Mouse (Mus musculus): ENCODE results near the gene Smyd1. TPM values are rescaled to one million over a fixed set of nuclear protein-coding genes. Genes with fewer than 3 reads are reported as not detected.

Smyd1 gene
- polyA plus RNA-seq (2015; fragmentation: Nextera tagmentation; extraction: Ambion mirVana) = 0.32 and 0.53 TPM in 2 replicates

DNA sequence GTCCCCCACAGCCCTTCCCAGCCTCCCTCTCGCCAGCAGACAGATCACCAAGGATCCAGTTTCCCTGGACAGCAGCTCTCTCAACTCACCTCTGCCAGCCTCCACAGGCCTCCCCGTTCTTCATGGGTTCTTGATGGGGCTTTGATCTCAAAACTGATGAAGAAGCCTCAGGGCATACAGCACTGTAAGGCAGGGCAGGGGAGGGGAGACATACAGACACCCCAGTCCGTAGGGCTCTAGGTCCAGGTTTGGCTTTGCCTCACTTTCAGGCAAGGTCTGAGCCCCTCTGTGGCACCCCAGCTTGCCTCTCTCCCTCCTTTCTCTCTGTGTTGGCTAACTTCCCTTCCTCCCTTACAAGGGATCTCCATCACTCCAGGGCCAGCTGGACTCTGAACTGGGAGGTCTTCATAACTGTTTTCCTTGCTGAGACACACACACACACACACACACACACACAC, at the start of gene Smyd1:
Gene Smyd1 (minus strand): TSS at position 408 of the 458 bp plus-strand sequence.
- Histone ChIP-seq H3K9ac (no peak within 1 kb of the TSS), H3K4me3 (replicated peaks) (no peak within 1 kb of the TSS), H3K4me1 (no peaks in the 10 kb centered on the region), H3K4me2 (no peak within 1 kb of the TSS), H3K36me3 (no peaks in the 10 kb centered on the region), H3K27me3 (replicated peaks) (no peaks in the 10 kb centered on the region), H3K27ac (no peak within 1 kb of the TSS), H3K9me3 (no peaks in the 10 kb centered on the region)
- no peak for ATAC-seq (ENCODE audit: insufficient read depth, low FRiP score, low read depth)
- WGBS = 76% methylated on average over 3 of the region's 3 CpGs

DNA sequence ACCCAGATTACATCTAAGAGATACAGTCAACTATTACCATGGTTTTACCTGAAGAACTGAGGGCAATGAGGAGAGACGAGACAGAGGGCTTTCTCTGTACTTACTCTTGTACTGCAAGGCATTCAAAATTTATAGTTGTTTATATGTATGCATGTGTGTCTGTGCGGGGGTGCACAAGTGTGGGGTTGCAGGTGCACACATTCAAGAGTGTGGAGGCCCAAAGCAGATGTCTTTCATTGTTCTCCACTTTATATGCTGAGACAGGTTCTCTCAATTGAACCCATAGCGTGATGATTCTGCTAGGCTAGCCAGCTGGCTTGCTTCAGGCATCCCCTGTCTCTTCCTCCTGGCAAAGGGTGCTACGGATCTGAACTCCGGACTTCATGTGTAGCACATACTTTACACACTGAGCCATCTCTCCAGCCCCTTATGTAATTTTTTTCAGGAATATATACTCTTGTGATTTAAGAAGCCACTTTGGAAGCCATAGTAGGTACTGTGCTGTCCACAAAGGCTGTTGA, 49.1 kb upstream of the Smyd1 start:
- no peak overlapping the region for H3K4me2 ChIP-seq
- no peaks in the 10 kb centered on the region for H3K27me3 ChIP-seq (replicated peaks)
- ATAC-seq (ENCODE audit: insufficient read depth, low FRiP score, low read depth) = no peak
- 78% methylated on average over 5 of the region's 5 CpGs for WGBS
- H3K9me3 ChIP-seq = no peaks in the 10 kb centered on the region
- H3K4me1 ChIP-seq = no peaks in the 10 kb centered on the region
- no peak overlapping the region for H3K27ac ChIP-seq
- no peaks in the 10 kb centered on the region for H3K36me3 ChIP-seq
- no peak overlapping the region for H3K4me3 ChIP-seq (replicated peaks)
- no peak overlapping the region for H3K9ac ChIP-seq

DNA sequence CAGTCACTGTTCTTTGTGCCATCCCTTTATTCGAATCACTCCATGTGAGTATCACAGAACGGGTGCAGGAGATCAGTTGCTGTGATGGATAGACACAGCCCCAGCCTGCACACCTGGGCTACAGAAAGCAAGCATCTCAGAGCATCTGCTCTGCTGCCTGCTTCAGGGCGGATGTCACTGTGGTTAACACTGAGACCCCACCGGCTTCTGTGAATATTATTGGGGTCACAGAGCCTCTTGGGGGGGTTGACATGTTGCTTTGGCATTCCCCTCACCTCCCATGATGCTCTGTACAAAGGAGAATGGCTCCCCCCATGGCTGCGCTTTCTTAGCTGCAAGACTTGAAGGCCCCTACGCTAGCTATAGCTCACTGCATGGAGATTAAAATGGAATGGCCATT, 47.4 kb upstream of the Smyd1 start:
- 91% methylated on average over 6 of the region's 6 CpGs for WGBS
- Histone ChIP-seq H3K27ac (no peak overlapping the region), H3K9ac (no peak overlapping the region), H3K4me2 (no peak overlapping the region), H3K9me3 (no peaks in the 10 kb centered on the region), H3K36me3 (no peaks in the 10 kb centered on the region), H3K4me1 (no peaks in the 10 kb centered on the region), H3K4me3 (replicated peaks) (no peak overlapping the region), H3K27me3 (replicated peaks) (no peaks in the 10 kb centered on the region)
- ATAC-seq (ENCODE audit: insufficient read depth, low FRiP score, low read depth) = no peak

DNA sequence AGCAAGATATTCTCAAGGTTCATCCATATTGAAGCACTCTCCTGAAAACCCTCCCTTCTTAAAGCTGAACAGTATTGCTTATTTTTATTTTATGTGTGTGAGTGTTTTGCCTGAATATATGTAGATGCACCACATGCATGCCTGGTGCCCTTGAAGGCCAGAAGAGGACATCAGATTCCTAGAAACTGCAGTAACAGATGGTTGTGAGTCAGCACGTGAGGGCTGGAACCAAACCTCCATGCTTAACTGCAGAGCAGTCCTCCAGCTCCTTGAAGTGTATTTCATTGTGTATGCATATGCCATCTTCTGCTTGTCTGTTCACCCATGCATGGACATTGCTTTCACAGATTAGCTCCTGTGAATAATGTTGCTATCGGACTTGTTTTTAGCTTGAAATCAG, 42.0 kb upstream of the Smyd1 start:
- no peak overlapping the region for H3K4me3 ChIP-seq (replicated peaks)
- H3K9ac ChIP-seq = no peak overlapping the region
- no peak for ATAC-seq (ENCODE audit: insufficient read depth, low FRiP score, low read depth)
- no peaks in the 10 kb centered on the region for H3K4me1 ChIP-seq
- no peak overlapping the region for H3K4me2 ChIP-seq
- H3K36me3 ChIP-seq = no peaks in the 10 kb centered on the region
- no peak overlapping the region for H3K27ac ChIP-seq
- no peaks in the 10 kb centered on the region for H3K27me3 ChIP-seq (replicated peaks)
- WGBS = 77% methylated on average over 2 of the region's 2 CpGs
- H3K9me3 ChIP-seq = no peaks in the 10 kb centered on the region

DNA sequence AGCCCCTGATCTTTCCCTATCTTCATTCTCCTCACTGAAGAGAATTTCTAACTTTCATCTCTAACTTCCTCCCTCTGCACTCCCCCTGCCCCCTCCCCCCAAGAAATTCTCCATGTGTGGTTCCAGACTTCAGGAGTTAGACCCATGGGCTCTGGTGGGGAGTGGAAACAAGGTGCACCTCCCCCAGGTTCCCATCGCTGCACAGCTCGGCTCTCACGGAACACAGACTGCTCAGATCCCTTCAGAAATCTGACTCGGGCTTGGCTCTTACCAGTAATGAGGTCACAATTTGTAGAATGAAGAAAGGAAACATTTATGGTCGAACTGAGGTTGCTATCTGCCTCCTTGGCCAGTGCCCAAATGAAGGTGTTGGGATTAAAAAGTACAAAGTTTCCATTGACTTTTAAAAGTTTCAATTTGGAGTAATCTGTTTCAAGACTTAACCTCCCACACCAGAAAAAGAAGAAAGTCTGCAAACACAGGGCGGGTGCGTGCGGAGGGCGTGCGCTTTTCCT, 39.2 kb upstream of the Smyd1 start:
- Histone ChIP-seq H3K4me2 (no peak overlapping the region), H3K27me3 (replicated peaks) (no peaks in the 10 kb centered on the region), H3K36me3 (no peaks in the 10 kb centered on the region), H3K9ac (no peak overlapping the region), H3K4me3 (replicated peaks) (no peak overlapping the region), H3K9me3 (no peaks in the 10 kb centered on the region), H3K4me1 (no peaks in the 10 kb centered on the region), H3K27ac (no peak overlapping the region)
- 73% methylated on average over 10 of the region's 10 CpGs for WGBS
- ATAC-seq (ENCODE audit: insufficient read depth, low FRiP score, low read depth) = no peak

DNA sequence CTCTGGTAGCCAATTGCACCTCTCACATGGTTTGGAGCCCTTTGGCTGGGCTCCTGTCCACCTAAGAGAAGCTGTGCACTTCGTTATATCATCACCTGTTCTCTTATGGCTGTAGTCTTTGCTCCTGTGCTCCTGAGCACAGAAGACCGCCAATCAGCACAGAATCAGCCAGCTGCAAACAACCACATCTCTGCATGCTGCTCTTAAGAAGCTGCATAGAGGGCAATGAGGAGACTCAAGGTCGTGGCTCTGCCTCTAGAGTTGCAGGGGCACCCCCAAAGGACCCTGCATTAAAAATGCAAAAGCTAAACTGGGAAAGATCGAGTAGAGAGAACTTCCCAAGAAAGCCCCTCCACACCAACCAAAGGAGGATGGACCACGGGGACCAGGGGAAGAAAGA, 38.7 kb upstream of the Smyd1 start:
- no peak overlapping the region for H3K4me3 ChIP-seq (replicated peaks)
- H3K9me3 ChIP-seq = no peaks in the 10 kb centered on the region
- no peak for ATAC-seq (ENCODE audit: insufficient read depth, low FRiP score, low read depth)
- no peak overlapping the region for H3K4me2 ChIP-seq
- no peaks in the 10 kb centered on the region for H3K4me1 ChIP-seq
- 60% methylated on average over 5 of the region's 5 CpGs for WGBS
- H3K27me3 ChIP-seq (replicated peaks) = no peaks in the 10 kb centered on the region
- H3K36me3 ChIP-seq = no peaks in the 10 kb centered on the region
- no peak overlapping the region for H3K27ac ChIP-seq
- no peak overlapping the region for H3K9ac ChIP-seq

DNA sequence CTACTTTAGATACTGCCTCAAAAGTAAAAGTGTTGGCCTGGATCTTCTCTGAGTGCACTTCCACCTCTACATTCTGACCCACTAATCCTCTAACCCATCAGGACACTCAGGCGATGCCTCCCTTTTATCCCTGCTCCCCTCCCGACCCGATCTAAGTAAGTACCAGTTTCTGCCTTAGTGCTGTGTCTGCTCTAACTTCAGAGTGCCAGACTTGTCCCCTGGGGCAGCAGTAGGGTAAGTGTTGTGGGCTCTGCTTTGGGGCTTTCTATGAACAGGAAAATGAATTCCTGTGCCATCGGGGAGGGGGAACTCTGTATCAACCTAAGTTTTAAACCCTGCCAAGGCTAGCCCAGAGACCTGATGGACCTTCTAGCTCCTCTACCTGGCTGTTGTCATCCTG, 38.2 kb upstream of the Smyd1 start:
- Histone ChIP-seq H3K27ac (no peak overlapping the region), H3K9me3 (no peaks in the 10 kb centered on the region), H3K27me3 (replicated peaks) (no peaks in the 10 kb centered on the region), H3K9ac (no peak overlapping the region), H3K4me2 (no peak overlapping the region), H3K4me3 (replicated peaks) (no peak overlapping the region), H3K4me1 (no peaks in the 10 kb centered on the region), H3K36me3 (no peaks in the 10 kb centered on the region)
- no peak for ATAC-seq (ENCODE audit: insufficient read depth, low FRiP score, low read depth)
- 81% methylated on average over 4 of the region's 4 CpGs for WGBS

DNA sequence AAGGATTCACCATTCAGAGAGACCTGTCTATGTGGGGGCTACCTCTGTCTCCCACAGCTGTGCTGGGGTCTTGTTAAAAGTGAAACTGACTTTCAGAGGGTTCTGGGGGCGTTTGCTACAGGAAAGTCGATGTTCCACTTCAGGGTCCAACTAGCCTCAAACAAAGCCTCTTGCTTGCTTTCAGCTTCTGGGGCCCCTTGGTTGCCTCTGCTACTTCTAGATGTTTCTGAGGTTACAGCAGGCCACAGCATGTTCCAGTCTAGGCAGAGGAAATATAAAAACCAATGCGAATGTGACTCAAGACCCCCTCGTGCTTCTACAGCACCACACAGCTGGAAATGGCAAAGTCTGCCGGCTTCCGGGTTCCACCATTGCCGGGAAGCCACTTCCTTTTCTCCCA, 35.5 kb upstream of the Smyd1 start:
- H3K9me3 ChIP-seq = no peaks in the 10 kb centered on the region
- 83% methylated on average over 7 of the region's 7 CpGs for WGBS
- no peaks in the 10 kb centered on the region for H3K36me3 ChIP-seq
- H3K27ac ChIP-seq = no peak overlapping the region
- H3K27me3 ChIP-seq (replicated peaks) = no peaks in the 10 kb centered on the region
- no peak overlapping the region for H3K4me3 ChIP-seq (replicated peaks)
- no peak for ATAC-seq (ENCODE audit: insufficient read depth, low FRiP score, low read depth)
- H3K4me1 ChIP-seq = no peaks in the 10 kb centered on the region
- no peak overlapping the region for H3K9ac ChIP-seq
- H3K4me2 ChIP-seq = no peak overlapping the region

DNA sequence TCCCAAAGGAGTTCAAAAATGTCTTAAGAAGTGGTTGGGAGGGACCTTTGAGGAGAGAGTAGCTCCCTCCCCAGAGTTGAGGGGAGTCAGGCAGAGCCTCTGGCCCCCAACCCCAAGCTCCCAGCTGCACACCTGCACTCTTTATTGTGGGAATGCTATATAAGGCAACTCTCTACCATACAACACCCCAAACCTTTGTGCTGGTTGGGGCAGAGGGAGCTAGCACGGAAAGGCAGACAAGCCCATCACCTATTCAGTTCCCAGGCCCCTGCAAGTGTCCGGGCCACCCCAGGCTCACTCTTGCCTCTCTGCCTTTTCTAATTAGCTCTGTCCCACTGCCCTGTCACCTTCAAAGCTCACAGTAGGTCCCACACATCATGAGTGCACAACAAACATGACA, 31.7 kb upstream of the Smyd1 start:
- ATAC-seq (ENCODE audit: insufficient read depth, low FRiP score, low read depth) = no peak
- H3K27ac ChIP-seq = no peak overlapping the region
- WGBS = 78% methylated on average over 2 of the region's 2 CpGs

DNA sequence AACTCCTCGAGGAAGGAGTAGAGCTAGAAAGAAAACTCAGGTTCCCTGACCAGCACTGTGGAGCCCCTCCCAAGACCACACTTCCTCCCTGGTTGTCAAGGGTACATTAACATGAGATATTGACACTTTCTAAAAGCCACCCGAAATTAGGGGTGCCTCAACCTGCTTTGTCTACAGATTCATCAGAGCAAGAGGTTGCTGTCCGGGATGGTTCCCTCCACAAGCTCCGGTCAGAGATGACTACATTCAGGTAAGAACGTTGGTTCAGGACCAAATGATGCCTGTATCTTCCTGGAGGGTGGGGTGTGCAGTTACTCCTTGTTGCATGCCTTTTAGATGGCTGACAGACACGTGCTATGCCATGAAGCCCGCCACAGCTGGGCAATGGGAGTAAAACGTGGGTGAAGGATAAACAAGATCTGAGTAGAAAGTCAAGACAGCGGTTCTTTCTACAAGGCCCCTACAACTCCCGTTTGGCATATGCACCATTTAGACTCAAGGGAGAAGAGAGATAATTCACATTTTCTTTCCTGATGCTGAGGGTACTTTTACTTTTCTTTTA, 30.9 kb upstream of the Smyd1 start:
- H3K4me3 ChIP-seq (replicated peaks) = no peak overlapping the region
- no peaks in the 10 kb centered on the region for H3K9me3 ChIP-seq
- H3K4me2 ChIP-seq = no peak overlapping the region
- 76% methylated on average over 10 of the region's 10 CpGs for WGBS
- H3K27me3 ChIP-seq (replicated peaks) = no peaks in the 10 kb centered on the region
- no peak for ATAC-seq (ENCODE audit: insufficient read depth, low FRiP score, low read depth)
- no peak overlapping the region for H3K9ac ChIP-seq
- no peaks in the 10 kb centered on the region for H3K36me3 ChIP-seq
- no peak overlapping the region for H3K27ac ChIP-seq
- no peaks in the 10 kb centered on the region for H3K4me1 ChIP-seq

More for the DNA sequence above, 31.7 kb upstream of the Smyd1 start:
- no peaks in the 10 kb centered on the region for H3K27me3 ChIP-seq (replicated peaks)
- H3K9me3 ChIP-seq = no peaks in the 10 kb centered on the region
- H3K4me2 ChIP-seq = no peak overlapping the region
- no peak overlapping the region for H3K9ac ChIP-seq
- no peaks in the 10 kb centered on the region for H3K36me3 ChIP-seq
- no peaks in the 10 kb centered on the region for H3K4me1 ChIP-seq
- H3K4me3 ChIP-seq (replicated peaks) = no peak overlapping the region

DNA sequence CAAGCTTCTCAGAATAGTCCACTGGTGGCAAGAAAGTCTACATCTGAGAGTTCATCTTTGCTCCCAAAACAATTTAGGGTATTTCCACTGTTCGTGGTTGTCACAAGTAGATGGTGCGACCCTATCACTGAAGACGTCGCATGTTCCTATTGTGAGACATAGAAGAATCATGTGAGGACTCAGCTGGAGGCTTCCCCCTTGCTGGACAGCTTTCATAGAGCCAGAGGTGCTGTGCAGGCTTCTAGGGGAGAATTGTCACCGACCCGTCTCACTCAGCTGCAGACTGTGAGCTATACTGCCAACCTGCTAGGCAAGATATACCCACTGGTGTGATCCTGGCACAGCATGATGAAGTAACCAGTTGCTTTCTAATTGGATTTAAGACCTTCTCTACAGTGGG, 30.2 kb upstream of the Smyd1 start:
- H3K4me3 ChIP-seq (replicated peaks) = no peak overlapping the region
- no peak overlapping the region for H3K9ac ChIP-seq
- H3K27me3 ChIP-seq (replicated peaks) = no peaks in the 10 kb centered on the region
- H3K36me3 ChIP-seq = no peaks in the 10 kb centered on the region
- no peak overlapping the region for H3K4me2 ChIP-seq
- 93% methylated on average over 6 of the region's 6 CpGs for WGBS
- no peaks in the 10 kb centered on the region for H3K9me3 ChIP-seq
- H3K4me1 ChIP-seq = no peaks in the 10 kb centered on the region
- no peak overlapping the region for H3K27ac ChIP-seq
- no peak for ATAC-seq (ENCODE audit: insufficient read depth, low FRiP score, low read depth)

DNA sequence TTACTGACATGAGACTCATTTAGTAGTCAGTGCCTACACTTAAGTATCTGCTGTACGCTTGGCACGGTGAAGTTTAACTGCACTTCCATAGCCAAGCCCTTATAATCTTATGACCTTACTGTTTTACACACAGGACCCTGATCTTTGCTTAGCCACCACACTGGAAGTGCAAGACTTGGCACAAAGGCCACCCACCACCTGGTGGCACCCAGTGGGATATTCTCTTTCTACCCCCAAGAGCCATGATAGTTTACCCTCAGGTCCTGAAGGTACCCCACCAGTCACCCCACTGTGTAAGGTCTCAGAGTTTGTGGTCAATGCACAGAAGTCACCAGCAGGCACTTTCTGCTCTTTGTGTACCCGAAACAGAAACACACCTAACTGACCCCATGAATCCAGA, 29.2 kb upstream of the Smyd1 start:
- 92% methylated on average over 3 of the region's 3 CpGs for WGBS
- Histone ChIP-seq H3K36me3 (no peaks in the 10 kb centered on the region), H3K4me1 (no peaks in the 10 kb centered on the region)

DNA sequence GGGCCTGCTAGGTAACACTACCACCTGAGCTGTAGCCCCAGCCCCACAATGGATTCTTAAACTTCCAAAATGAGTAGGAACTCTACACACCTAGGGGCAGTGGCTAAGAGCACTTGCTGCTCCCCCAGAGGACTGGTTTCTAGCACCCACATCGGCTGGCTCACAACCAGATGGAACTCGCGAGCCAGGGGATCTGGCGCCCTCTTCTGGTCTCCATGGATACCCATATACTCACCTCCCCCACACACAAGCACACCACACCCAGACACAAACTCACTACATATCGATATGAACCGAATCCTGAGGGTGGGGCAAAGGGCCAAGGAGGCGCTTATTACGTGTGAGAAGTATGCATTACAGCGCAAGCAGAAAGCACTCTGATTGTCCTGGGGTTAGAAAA, 26.0 kb upstream of the Smyd1 start:
- Histone ChIP-seq H3K4me2 (no peak overlapping the region), H3K4me3 (replicated peaks) (no peak overlapping the region), H3K9ac (no peak overlapping the region), H3K36me3 (no peaks in the 10 kb centered on the region), H3K9me3 (no peaks in the 10 kb centered on the region), H3K4me1 (no peaks in the 10 kb centered on the region), H3K27ac (no peak overlapping the region), H3K27me3 (replicated peaks) (no peaks in the 10 kb centered on the region)
- no peak for ATAC-seq (ENCODE audit: insufficient read depth, low FRiP score, low read depth)
- 93% methylated on average over 9 of the region's 9 CpGs for WGBS

More for the DNA sequence above, 29.2 kb upstream of the Smyd1 start:
- H3K4me2 ChIP-seq = no peak overlapping the region
- no peak overlapping the region for H3K4me3 ChIP-seq (replicated peaks)
- no peak for ATAC-seq (ENCODE audit: insufficient read depth, low FRiP score, low read depth)
- H3K9me3 ChIP-seq = no peaks in the 10 kb centered on the region
- H3K27ac ChIP-seq = no peak overlapping the region
- no peaks in the 10 kb centered on the region for H3K27me3 ChIP-seq (replicated peaks)
- no peak overlapping the region for H3K9ac ChIP-seq
